Mouse (Mus musculus) liver, embryonic 14.5 days (tissue): ENCODE results near the gene Pdhb.

Source experiments
- CTCF ChIP-seq: IDR thresholded peaks from 2 replicates; pipeline ENCODE4 v1.5.1; 2016; ENCODE audit warnings: antibody characterized with exemption, low read depth, control low read depth
- EP300 ChIP-seq: IDR thresholded peaks from 2 replicates; pipeline ENCODE4 v1.6.1; 2016; ENCODE audit warnings: antibody characterized with exemption, low read depth

- TF ChIP-seq CTCF (no peak), EP300 (no peak)
Measured at GRCm38 (mm10) chr14:8186278-8187045, 13.6 kb upstream of the Pdhb start.
